Mouse (Mus musculus) urinary bladder, postnatal 25 days (tissue): ENCODE measurements around the gene Klhl11.

Experiments
- DNase-seq: peaks from one replicate; pipeline ENCODE4 v3.0.0; 2022; ENCODE audit warnings: low spot score

Klhl11 gene

DNA sequence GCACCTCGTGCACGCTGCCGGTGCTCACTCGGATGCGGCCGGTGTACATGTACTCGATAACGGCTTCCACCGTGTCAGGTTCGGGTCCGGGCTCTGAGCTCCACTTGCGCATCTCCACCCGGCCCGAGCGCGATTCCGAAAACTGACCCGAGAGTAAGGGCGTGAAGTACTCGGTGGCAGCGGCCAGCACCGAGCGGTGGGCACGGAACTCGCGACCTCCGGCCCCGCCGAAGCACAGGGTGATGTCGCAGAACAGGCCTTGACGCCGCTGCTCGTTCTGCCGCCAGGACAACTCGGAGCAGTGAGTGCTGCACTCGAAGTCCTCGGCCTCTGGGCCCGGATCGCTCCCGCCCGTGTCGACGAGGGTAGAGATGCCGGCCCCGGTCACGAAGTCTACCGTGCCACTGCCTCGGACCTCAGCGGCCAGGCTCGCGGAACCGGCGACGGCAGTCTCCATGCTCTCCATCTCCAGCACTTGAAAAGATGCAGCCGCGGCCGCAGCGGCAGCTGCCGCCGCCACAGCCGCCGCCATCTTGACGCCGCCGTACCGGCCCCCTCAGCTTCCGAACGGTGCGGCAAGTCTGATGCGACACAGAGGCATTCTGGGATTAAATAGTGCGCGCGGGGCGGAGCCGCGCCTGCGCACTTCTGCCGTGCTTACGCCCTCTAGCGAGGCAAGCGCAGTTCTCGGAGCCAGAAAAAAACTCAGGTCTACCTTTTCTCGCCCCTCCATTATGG lies at the start of gene Klhl11:
TSS of gene Klhl11 (minus strand) at position 545 of the 738 bp plus-strand sequence.
- DNase-seq: peak; percentile 88

DNA sequence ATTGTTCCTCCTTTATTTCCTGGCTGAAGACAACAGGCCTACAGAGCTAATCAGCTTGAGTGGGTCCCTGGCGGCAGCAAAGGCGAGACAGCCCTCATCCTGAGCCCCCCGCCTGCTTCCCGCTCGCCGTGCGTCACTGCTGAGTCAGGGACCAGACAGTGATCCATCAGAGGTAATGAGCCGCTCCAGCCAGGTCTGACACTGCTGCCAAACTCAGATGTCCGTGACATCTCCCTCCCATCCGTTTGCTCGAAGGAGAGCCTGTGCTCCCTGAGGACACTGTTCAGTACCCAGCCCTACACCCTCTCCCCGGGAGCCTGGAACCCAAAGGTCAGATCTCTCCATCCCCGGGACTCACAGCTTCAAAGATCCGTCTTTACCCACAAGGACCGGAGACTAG lies 48.3 kb upstream of the Klhl11 start:
- DNase-seq: no peak

DNA sequence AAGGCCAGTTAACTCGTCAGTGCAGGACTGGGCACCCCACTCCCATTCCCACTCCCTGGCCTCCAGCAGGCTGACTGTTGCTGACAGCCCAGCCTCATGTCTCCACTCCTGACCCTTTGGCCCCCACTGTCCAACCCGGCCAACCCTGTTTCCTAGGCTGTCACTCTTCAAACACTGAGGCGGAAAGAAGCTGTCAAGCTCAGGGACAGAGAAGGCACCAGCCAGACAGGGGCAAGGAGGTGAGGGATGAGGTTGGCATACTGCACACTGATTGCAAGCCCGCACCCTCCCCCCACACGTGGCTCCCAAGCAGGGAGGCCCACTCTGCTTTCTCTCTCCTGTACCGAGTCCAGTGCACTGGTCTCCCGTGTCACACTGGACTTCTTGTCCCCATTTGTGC lies 46.6 kb upstream of the Klhl11 start:
- no peak for DNase-seq

DNA sequence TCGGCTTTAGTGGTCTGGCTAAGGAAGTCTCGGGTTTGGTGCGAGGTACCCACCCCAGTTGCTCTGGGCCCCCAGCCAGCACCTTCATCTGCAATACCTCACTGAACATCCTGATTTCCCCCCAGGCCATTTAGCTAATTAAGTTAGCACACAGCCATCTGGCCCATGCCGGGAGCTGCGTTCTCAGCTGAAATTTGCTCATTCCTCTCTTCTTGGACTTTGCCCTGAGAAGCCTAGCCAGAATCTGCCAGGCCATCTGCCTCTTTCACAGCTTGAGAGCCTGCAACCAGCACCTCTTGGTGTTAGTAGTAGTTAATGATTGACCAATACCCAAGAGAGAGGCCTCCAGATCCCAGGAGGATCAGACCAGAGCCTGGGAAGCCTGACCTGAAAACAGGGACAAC lies 45.6 kb upstream of the Klhl11 start:
- no peak for DNase-seq

DNA sequence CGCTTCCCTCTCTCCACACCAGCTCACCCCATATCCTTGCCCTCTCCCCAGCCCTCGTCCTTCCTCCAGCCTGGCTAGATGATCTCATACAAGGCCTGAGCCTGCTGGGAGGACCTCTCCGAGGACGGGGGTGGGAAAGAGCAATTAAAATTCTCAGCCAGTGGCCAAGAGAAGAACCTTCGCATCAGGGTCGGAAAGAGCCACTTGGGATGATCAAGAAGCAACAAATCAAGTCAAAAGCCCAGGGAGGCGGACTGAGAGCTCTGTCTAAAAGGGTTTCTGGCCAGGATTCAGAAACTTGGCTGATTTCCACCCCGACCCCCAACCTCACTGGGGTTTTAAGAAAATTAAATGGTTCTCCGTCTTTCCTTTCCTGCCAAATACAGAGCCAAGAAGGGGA lies 43.8 kb upstream of the Klhl11 start:
- DNase-seq: no peak

DNA sequence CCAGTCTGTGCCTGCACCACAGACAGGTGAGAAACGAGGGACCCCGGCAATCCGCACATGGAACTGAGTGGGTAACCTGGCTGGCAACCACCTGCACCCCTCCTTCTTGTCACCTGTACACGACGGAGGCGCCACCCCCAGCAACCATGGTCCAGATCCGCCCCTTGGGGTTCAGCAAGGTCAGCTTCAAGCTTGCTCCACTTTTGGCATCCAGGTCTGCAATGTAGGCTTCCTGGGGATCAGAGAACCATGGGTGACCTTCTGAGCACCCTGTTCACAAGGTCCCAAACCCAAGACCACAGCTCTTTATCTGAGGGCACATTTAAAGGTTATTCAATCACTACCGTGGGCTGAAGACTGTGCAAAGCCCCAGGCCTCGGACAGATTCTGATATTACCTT lies 43.2 kb upstream of the Klhl11 start:
- DNase-seq: no peak

DNA sequence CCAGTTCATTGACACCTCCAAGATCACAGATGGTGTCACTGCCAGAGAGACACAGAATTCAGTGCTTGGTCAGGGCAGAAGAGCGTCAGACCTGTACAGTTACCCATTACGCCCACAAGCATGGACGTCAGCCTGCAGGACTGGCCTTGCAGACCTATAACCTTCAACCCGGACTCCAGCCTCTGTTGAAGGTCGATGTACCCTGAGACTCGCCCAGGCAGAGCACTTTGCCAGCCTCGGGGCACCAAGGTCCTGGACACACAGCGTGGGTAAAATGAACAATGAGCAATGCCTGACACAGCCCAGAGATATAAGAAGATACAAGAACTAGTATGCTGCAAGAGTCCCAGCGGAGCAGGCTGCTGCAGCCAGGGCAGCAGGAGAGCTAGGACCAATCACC lies 42.5 kb upstream of the Klhl11 start:
- DNase-seq: no peak

DNA sequence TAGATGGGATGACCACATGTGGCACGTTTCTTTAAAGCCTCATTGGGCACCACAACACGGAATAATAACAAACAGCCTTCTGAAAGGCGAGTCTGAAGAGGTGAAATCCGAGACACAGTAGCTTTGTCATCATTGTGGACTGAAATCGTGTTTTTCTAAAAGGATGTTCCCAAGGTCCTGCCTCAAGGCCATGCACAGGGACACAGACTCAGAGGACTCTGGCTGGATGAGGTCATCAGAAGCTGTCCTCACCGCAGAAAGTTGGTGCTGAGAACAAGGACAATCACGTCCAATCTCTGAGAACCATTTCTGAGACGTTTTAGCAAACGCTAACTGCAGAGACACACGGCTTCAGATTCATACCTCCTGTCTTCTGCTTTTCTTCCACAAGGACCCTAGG lies 41.2 kb upstream of the Klhl11 start:
- DNase-seq: no peak

DNA sequence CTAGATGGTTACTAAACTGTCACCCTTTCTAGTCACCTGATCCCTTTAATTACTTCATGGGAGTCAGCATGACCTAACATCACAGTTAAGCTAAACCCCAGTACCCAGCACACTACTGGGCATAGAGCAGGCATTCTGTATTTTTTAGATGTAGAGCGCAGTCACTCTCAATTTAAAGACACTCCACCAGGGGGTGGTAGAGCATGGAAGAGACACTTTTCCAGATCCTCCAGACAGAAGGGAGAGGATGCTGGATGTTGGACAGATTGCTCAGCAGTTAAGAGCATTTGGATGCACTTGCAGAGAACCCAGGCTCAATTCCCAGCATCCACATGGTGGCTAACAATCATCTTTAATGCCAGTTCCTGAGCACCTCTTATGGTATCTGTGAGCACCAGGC lies 39.8 kb upstream of the Klhl11 start:
- no peak for DNase-seq

DNA sequence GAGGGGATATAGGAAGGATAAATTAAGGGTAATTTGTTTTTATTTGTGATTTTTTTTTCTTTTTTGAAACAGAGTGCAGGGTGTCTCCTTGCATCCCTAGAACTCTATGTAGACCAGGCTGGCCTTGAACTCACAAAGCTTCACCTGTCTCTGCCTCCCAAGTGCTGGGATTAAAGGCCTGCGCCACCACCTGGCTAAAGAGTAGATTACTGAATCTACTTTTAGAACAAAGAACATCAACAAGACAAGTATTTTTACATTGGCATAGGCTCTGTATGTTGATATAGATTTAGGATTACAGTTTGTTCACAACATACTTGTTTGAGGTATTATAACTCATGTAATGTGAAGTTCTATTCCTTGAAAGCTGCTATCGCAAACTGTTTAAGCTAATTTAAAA lies 38.0 kb upstream of the Klhl11 start:
- DNase-seq: no peak

DNA sequence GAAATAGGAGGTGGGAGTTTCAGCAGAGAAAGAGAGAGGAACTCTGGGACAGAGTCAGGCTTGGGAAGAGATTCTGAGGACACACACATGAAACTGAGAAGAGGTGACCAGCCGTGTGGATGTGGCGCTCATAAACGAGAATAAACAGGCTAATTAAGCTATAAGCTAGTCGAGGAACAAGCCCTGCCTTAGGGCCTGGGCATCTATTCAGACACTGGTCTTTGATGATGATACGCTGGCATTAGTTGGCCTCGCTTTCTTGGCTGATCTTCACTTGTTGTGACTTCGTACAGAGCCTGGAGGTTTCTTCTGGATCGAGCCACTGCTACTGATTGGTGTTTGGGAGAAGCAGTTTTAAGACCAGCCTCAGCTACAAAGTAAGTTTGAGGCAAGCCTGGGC lies 33.5 kb upstream of the Klhl11 start:
- DNase-seq: no peak

DNA sequence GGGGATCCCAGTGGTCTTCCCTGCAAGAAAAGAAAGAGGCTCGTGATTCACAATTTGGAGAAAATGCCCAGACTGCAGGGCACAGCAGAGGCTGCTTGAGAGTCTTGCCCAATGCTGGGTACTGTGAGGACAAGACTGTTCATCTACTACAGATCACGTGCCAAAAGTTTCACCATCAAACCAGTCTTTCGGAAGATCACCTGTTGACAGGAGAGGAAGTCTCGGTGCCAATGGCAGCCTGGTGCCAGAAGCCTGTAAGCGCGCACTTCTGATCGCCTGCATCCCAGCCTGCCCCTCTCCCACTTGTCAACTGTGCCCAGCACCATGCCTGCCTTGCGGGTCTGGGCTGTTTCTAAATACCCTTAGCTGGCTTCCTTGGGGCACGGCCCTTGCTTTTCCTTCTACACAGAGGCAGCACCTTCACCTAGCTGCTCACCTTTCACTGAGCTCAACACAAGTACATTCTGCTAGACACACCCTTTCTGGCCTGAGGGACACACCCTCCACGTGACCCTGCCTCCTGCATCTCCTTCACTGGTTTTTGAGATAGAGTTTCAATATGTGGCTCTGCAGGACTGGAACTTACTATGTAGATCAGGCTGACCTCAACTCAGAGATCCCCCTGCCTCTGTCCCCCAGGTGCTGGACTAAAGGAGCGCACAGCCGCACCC lies 32.6 kb upstream of the Klhl11 start:
- DNase-seq: no peak

DNA sequence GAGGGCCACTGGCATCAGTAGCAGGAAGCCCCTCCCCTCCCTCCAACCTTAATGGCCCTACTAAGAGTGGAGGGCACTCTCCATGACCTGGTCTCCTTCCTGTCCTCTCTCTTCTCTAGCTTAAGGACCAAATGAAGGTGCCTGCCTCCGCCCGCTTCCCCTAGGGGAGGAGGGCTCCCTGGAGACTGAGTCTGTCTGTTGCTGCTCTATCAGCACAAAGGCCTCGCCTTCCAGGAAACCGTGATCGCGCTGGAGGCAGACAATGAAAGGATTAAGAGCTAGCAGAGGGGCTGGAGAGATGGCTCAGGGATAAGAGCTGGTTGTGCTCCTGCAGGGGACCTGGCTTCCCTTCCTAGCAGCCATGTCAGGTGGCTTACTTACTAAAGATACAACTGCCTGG lies 28.8 kb upstream of the Klhl11 start:
- DNase-seq: no peak

DNA sequence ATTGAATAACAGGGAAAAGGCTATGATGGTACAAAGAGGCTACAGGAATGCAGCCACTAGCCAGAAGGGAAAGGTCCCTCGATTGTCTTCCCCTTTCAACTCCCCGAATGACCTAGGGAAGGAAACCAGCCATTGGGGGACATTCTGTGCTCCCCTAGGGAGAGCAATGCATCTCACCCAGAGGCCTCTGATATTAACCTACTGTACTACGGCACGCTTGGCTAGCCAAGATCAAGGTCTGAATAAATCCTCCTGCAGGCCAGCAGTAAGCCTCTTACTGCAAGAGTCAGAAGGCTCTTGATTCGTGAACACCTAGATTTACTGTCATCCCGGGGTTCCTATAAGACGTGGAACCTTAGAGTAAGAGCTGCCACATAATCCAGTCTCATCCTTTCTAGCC lies 28.1 kb upstream of the Klhl11 start:
- DNase-seq: no peak

DNA sequence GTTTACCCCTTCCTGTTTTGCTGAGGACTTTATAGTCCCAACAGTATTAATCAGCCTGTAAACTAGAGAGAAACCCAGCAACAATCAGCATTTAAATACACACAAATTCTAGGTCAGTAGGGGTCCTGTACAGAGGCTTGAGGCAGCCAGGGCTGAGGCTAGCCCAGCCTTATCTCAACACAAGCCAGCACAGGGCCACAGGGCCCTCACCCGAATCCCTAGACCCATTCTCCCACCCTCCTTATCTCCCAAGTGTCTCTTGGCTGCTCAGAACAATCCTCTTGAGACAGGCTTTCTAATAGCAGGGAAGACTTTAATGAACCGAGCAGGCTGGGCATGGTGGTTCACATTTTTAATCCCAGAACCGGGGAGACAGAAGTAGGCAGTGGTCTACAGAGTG lies 27.7 kb upstream of the Klhl11 start:
- no peak for DNase-seq

DNA sequence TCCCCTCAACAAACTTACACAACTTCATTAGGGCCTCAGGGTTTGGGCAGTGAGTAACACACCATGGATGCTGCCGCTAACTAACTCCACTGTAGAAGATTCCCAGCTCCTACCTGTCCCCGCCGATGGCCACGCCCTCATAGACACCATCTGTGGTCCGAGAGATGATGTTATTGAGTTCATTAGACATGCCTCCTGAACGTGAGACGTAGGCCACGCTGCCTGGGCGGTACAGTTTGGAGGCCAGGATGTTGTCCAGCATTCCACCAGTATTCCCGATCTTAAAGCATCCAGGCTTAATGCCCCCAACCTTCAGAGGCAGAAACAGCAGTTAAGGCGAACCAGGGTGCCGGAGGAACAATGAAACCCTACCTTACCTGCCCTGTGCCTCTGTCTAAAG lies 21.2 kb upstream of the Klhl11 start:
- no peak for DNase-seq

DNA sequence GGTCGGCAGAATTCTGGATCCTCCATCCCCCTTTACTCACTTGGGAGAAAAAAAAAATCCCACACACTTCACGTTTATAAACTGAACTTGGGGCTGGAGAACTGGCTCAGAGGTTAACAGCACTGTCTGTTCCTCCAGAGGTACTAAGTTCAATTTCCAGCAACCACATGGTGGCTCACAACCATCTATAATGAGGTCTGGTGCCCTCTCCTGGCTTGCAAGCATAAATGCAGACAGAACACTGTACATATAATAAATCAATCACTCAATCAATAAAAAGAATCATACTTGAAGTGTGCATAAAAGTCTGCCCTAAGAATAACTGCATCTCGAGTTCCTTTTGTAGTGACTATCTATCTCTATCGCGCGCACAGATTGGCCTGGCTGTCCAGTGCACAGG lies 18.4 kb upstream of the Klhl11 start:
- no peak for DNase-seq

DNA sequence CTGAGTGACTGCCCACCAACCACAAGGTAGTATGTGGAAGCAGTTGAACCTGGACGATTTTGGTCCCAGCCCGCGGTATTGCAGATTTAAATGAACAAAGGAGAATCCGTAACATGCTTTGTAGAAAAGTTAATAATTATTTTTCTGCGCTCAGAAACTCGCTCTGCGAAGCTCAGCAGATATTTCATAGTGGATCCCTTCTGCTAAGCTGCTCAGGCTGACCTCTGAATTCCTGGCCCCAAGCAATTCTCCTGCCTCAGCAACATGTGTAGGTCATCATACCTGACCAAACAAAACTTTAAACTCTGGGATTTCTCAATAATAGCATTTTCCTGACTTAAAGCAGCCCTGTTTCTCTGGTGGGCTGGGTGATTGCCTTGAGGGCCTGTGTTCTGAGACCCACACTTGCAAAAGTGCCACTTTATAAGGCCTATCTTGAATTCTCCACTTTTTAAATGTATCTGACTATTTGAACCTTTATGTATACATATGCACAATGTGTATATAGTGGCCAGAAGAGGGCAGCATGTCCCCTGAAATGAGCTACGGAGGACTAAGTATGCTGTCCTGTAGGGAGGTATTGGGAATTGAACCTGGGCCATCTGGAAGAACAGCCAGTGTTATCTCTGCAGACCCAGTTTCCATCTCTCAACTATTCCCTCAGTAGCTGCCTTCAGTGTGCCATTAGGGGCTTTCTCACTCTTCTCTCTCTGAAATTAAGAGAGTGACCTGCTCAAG lies 13.4 kb upstream of the Klhl11 start:
- DNase-seq: no peak

DNA sequence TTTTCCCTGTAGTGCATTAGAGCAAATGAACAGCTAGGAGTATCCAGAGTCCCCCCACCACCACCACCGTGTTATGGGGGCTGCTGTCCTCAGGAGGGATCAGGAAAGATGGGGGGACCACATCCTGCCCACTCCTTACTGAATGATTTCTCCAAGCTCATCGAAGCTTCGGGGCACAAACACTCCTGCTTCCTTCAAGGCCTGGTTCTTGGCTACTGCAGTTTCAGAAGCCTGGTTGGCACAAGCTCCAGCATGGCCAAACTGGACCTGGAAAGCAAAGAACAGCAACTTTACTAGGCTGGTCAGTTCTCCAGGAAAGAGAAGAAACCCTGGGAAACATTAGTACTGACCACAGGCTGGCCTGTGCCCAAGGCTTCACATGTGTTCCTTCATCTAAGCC lies 11.9 kb upstream of the Klhl11 start:
- no peak for DNase-seq

DNA sequence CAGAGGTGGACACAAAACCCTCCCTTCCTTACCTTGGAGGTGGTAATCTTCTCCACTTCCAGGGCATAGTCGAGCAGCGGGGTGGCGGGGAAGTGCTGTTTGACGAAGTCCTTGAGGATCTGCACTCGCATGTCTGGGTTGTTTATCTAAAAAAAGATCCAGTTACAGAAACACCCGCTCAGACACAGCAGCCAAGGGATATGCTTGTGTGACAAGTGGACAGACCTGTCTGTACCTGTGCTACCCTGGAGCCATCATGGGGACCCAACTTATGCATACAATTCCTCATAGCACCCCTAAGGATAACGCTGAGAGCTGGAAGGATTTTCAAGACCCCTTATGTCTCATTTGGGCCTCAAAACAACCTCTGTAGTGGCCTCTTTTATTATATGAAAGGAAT lies 6.6 kb upstream of the Klhl11 start:
- no peak for DNase-seq

DNA sequence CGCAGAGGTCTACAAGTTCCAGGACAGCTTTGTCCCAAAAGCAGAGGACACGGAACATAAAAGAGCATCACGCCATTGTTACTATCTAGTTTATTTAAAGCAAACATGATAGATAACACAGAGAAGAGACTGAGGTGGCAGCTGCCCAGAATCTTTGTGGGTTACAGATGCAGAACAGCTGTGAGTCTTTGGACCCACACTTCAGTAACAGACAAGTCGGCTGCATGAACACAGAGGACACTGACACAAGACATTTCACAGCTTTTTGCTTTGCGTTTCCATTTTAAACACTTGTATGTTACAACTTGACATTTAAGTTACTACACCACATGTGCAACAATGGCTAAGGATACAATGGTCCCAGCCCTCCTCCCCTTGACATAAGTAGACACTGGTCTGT lies 3.7 kb upstream of the Klhl11 start:
- no peak for DNase-seq

DNA sequence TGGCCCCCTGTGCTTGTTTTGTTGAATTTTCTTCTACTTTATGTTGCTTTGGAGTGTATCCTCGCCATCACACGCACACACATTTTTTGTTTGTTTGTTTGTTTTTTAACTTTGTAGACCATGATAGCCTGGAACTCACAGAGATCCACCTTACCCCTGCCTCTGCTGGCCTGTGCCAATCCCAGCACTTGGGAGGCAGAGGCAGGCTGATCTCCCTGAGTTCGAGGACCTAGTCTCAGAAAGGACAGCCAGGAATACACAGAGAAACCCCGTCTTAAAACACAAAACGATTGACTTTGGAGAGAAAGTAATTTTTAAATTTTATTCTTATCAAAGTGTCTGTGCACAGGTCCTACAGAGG lies 374 bp upstream of the Klhl11 start:
- no peak for DNase-seq

DNA sequence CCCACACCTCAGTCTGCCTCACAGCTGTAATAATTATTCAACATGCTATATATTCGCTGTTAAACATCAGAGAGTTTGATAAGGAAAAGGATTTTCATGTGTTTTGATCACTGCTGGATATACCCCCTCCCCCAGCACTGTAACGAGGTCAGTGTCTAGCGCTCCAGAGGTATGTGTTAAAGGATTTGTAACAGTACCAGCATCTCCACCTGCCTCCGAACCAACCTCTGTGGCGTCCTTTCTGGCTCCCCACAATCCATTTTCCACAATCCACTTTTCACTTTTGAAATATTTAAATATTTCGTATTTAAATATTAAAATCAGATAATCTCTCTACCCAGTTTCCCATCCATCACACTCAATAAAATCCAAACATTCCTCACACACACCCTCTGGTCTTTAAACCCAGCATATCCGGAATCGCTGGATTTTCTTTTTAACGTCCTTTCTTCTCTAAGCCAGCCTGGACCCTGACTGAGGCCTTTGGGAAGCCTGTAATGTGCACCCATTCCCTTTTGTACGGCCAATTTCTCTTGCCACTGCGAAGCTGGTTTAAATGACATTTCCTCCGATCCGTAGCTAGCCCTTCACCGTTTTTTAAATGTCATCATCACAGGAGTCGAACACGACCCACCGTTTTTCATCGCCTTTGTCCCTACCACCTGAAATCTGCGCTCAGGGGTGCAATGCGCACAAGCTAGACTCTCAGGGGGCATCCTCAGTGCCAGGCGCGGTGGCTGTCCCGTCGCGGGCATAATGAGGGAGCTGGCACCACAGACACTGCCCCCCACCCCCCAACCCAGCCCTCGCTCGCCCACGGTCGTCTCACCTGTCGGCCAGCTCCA lies 967 bp downstream of the Klhl11 start:
- DNase-seq: no peak
